Mouse (Mus musculus) B cell, adult 67 days (primary cell): ENCODE results near the gene Iqcc. TPM values are rescaled to one million over a fixed set of nuclear protein-coding genes. Genes with fewer than 3 reads are reported as not detected.

Experiments
- total RNA-seq, 2 experiments: library from RNA; stranded (reverse); gene quantifications; 4 replicates each; pipeline ENCODE4 v1.2.4; 2023

Iqcc gene
- 10 to 100 TPM; 15.7 to 22.1 TPM for total RNA-seq

GRCm38 (mm10) chr4:129618786-129619691 is at the start of gene Iqcc:
Gene Iqcc (minus strand): TSS chr4:129619099.

DNA sequence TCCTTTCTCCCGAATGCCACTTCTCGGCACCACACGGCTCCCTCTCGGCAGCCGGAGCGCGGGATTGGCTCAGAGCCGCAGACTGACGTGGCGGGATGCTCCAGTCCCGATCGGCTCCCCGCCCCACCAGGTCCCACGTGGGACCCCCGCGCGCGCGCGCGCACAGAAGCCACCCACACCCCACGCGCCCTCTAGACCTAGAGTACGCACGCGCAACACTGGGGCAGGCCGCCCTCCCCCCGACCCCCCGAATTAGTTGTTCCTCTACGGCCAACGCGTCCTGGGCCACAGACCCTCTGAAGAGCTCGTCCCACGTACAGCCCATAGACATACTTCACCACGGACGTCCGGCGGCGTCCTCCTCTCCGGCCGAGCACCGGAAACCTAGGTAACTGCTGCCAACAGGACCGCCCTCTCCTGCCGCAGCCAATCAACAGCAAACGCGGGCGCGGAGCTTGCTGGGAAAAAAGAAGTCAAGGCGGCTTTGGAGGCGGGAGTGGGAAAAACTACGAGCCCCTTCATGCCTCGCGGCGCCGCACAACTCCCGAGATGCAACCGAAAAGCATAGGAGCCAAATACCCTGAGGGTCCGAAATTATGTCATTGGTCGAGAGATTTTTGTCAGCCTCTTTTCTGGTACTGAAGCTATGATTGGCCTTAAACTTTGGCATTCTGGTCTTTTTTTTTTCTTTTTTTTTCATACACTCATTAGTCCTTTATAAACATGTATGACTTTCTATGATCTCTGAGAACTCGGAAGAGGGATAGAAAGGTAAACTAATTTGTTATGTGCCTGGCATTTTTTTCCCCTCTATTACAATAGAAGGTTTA is 22.0 kb upstream of the Iqcc start, which contains the start of gene Txlna:
Gene Txlna (minus strand): TSS at position 428 of the 830 bp plus-strand sequence.

DNA sequence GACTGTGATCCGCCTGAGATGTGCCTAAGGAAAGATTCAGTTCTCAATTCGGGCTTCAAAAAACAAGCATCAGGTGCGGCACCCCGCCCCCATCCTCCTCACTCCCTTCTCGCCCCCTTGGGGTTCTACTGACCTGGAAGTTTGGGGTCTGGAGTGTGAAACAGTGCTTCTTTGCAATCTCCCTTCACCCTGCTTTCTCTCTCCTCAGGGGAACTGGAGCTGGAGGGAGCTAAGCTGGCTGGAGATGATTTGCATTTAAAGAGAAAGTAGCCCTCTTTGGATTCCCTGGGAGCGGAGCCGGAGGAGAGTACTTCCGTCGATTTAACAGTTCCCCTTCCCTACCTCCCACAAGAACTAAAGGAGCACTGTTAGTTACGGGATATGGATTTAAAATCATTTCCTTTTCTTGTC is 4.8 kb upstream of the Iqcc start, which contains the start of gene Ccdc28b:
Gene Ccdc28b (minus strand): TSS at position 267 of the 411 bp plus-strand sequence.

GRCm38 (mm10) chr4:129614093-129614492 is 4.8 kb downstream of the Iqcc start, which contains the start of gene Dcdc2b:
Gene Dcdc2b (minus strand): TSS chr4:129614257.

GRCm38 (mm10) chr4:129600233-129601158 is 18.4 kb downstream of the Iqcc start, which contains the start of the genes Eif3i and Tmem234:
Gene Eif3i (minus strand): TSS chr4:129600648.
Gene Tmem234 (plus strand): TSS chr4:129600668.

DNA sequence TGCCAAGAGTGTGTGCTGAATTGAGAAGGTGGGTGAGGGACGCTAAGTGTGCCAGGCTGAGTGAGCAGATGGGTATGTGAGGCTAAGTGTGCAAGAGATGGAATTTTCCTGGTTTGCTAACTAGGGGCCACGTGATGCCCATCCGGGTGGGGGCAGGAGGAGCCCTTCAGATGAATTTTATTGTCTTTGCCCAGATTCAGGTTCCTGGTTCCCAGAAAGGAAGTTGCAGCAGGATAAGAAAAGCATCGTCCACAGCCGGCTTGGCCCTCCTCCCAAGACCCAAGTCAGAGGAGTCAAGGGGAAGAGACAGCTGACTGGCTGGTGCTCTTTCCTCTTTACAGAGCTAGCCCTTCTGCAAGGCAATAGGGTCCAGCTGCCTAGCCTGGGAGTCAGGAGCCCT is 40.4 kb downstream of the Iqcc start, which contains the start of gene Fam167b:
Gene Fam167b (minus strand): TSS at position 84 of the 400 bp plus-strand sequence.

DNA sequence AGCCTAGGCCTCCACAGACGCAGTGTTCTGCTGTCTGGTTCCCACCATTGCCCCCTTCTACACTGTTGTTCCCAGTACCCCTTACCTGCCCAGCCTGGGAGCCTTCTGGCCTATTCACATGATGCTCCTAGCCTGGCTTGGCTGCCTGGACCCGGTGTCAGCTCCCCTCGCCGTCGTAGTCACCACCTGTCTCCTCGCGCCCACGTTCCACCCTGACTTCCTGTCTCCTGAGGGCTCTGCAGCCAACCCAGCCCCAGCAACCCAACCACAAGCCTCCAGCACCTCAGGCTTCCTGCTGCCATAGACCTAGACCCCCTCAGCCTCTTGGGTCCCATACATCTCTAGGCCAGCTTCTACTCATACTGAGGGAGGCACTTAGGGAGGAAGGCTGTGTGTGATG is 45.5 kb downstream of the Iqcc start, which contains the start of gene Lck:
Gene Lck (minus strand): TSS at position 212 of the 400 bp plus-strand sequence.

Other genes with a start within 250 kb of the Iqcc start
- gene Zbtb8a, start 241.0 kb downstream of the Iqcc start, total RNA-seq, result 1 to 10 TPM; 2.3 to 3.3 TPM
- not detected for gene Zbtb8b, start 178.2 kb downstream of the Iqcc start, total RNA-seq
- 100 to 1,000 TPM; 105 to 112 TPM for gene Bsdc1, start 157.5 kb downstream of the Iqcc start, total RNA-seq
- not detected for gene Tssk3, start 128.1 kb downstream of the Iqcc start, total RNA-seq
- gene Fam229a, start 127.9 kb downstream of the Iqcc start, total RNA-seq, result 1 to 10 TPM in 1 of 2 experiments, not detected in 1; 1.4 TPM
- gene Marcksl1, start 105.5 kb downstream of the Iqcc start, total RNA-seq, result 10 to 100 TPM; 73.3 to 75.0 TPM
- gene Hdac1, start 76.4 kb downstream of the Iqcc start, total RNA-seq, result 100 to 1,000 TPM; 190 to 192 TPM
- 10 to 100 TPM; 23.5 to 26.4 TPM for gene Lck, start 45.5 kb downstream of the Iqcc start, total RNA-seq
- gene Fam167b, start 40.5 kb downstream of the Iqcc start, total RNA-seq, result not detected
- gene Eif3i, start 18.5 kb downstream of the Iqcc start, total RNA-seq, result 100 to 1,000 TPM; 143 to 157 TPM
- gene Tmem234, start 18.4 kb downstream of the Iqcc start, total RNA-seq, result 100 to 1,000 TPM; 125 TPM
- gene Dcdc2b, start 4.8 kb downstream of the Iqcc start, total RNA-seq, result 1 to 10 TPM; 3.5 to 4.3 TPM
- 10 to 100 TPM; 15.8 to 29.5 TPM for gene Ccdc28b, start 4.8 kb upstream of the Iqcc start, total RNA-seq
- 10 to 100 TPM; 67.3 to 87.3 TPM for gene Txlna, start 22.0 kb upstream of the Iqcc start, total RNA-seq
- 10 to 100 TPM; 47.4 to 53.2 TPM for gene Kpna6, start 53.7 kb upstream of the Iqcc start, total RNA-seq
- 10 to 100 TPM; 19.4 to 23.5 TPM for gene Tmem39b, start 77.7 kb upstream of the Iqcc start, total RNA-seq
- 100 to 1,000 TPM; 132 to 146 TPM for gene Khdrbs1, start 123.2 kb upstream of the Iqcc start, total RNA-seq
- 100 to 1,000 TPM; 408 to 444 TPM for gene Ptp4a2, start 192.1 kb upstream of the Iqcc start, total RNA-seq